In the genomic region with DNA sequence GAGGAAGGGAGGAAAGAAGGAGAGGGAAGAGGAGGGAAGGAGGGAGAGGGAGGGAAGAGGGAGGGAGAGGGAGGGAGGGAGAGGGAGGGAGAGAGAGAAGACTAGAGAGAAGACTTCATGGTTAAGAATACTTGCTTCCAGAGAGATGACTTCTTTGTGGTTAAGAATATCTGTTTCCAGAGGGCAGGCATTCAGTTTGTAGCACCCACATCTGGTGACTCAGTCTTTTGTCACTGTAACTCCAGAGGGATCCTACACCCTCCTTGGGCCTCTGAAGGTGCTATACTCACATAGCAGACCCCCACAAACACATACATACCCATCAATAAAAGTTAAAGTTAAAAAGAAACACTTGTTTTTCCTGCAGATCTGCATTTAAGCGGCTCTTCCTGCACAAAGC, we compare ENCODE assay signal across 35 mouse cellular contexts. TPM values are rescaled to one million over a fixed set of nuclear protein-coding genes. Genes with fewer than 3 reads are reported as not detected.
"Had no signal": no experiment of that assay in that cellular context is flagged by ENCODE, and none has a peak within 500 bp of the region (broad histone marks: within the 10 kb centered on the region; RNA-seq: fewer than 3 reads in every experiment).

No protein-coding gene starts in this region.

- DNase-seq: left cerebral cortex, postnatal 4 days; liver; liver, embryonic 13.5 days; liver, postnatal 0 days; lung, adult 18-20 months; lung, adult 2 months; lung, embryonic 14.5 days; lung, postnatal 10 days; lung, postnatal 14 days; lung, postnatal 36 days; midbrain, embryonic 14.5 days had no signal

- H3K27ac ChIP-seq: limb, embryonic 10.5 days; limb, embryonic 12.5 days; limb, embryonic 13.5 days; limb, embryonic 15.5 days; liver, embryonic 12.5 days; liver, embryonic 13.5 days; liver, embryonic 14.5 days; liver, embryonic 15.5 days; lung, embryonic 15.5 days; macrophage; midbrain, embryonic 10.5 days; midbrain, embryonic 12.5 days; midbrain, embryonic 13.5 days; midbrain, embryonic 15.5 days; neural tube, embryonic 12.5 days; neural tube, embryonic 13.5 days had no signal

- H3K4me2 ChIP-seq: limb, embryonic 12.5 days; limb, embryonic 13.5 days; limb, embryonic 15.5 days; liver, embryonic 11.5 days; liver, embryonic 12.5 days; liver, embryonic 13.5 days; liver, embryonic 15.5 days; lung, embryonic 14.5 days; lung, embryonic 15.5 days; midbrain, embryonic 11.5 days; midbrain, embryonic 12.5 days; midbrain, embryonic 13.5 days; midbrain, embryonic 15.5 days; neural tube, embryonic 12.5 days; neural tube, embryonic 13.5 days had no signal

- H3K4me3 ChIP-seq: limb, embryonic 10.5 days; limb, embryonic 12.5 days; limb, embryonic 13.5 days; limb, embryonic 15.5 days; liver, embryonic 12.5 days; liver, embryonic 13.5 days; liver, embryonic 15.5 days; lung, embryonic 15.5 days; midbrain, embryonic 10.5 days; midbrain, embryonic 12.5 days; midbrain, embryonic 13.5 days; midbrain, embryonic 15.5 days; neural tube, embryonic 12.5 days; neural tube, embryonic 13.5 days had no signal

- H3K27me3 ChIP-seq: limb, embryonic 12.5 days; limb, embryonic 13.5 days; limb, embryonic 15.5 days; liver, embryonic 12.5 days; liver, embryonic 13.5 days; liver, embryonic 15.5 days; lung, embryonic 15.5 days; megakaryocyte, embryonic 14.5 days; midbrain, embryonic 12.5 days; midbrain, embryonic 13.5 days; midbrain, embryonic 15.5 days; neural tube, embryonic 12.5 days; neural tube, embryonic 13.5 days had no signal

- H3K9ac ChIP-seq: limb, embryonic 12.5 days; limb, embryonic 13.5 days; limb, embryonic 15.5 days; liver, embryonic 12.5 days; liver, embryonic 13.5 days; liver, embryonic 14.5 days; liver, embryonic 15.5 days; liver, postnatal 0 days; lung, embryonic 14.5 days; lung, embryonic 15.5 days; midbrain, embryonic 12.5 days; midbrain, embryonic 15.5 days; neural tube, embryonic 12.5 days; neural tube, embryonic 13.5 days had no signal

- H3K9me3 ChIP-seq: limb, embryonic 10.5 days; limb, embryonic 12.5 days; limb, embryonic 13.5 days; limb, embryonic 15.5 days; liver, embryonic 12.5 days; liver, embryonic 13.5 days; liver, embryonic 15.5 days; lung, embryonic 15.5 days; megakaryocyte, embryonic 14.5 days; midbrain, embryonic 10.5 days; midbrain, embryonic 12.5 days; midbrain, embryonic 13.5 days; midbrain, embryonic 15.5 days; neural tube, embryonic 12.5 days; neural tube, embryonic 13.5 days had no signal

- ATAC-seq: liver, embryonic 12.5 days; liver, postnatal 0 days; lung, postnatal 0 days; midbrain, embryonic 13.5 days; midbrain, embryonic 15.5 days; midbrain, embryonic 16.5 days had no signal

- H3K4me1 ChIP-seq: limb, embryonic 10.5 days; limb, embryonic 12.5 days; limb, embryonic 13.5 days; limb, embryonic 15.5 days; liver, embryonic 12.5 days; liver, embryonic 13.5 days; liver, embryonic 15.5 days; lung, embryonic 15.5 days; midbrain, embryonic 10.5 days; midbrain, embryonic 12.5 days; midbrain, embryonic 13.5 days; midbrain, embryonic 15.5 days; neural tube, embryonic 12.5 days; neural tube, embryonic 13.5 days had no signal

RNA-seq across cellular contexts. Expression of a gene that starts 44.1 kb away (rescaled TPM):
- total RNA-seq: megakaryocyte progenitor cell, adult 5-6 weeks; megakaryocyte, adult 5-6 weeks; megakaryocyte-erythroid progenitor cell, adult 5-6 weeks; monocyte, adult 5-6 weeks had no signal
- polyA plus RNA-seq: macrophage had no signal
